Mouse (Mus musculus) macrophage (primary cell): ENCODE measurements around the gene Nxt2. TPM values are rescaled to one million over a fixed set of nuclear protein-coding genes. Genes with fewer than 3 reads are reported as not detected.

Source experiments
- H3K27ac ChIP-seq: fragments of 350-480 bp; formaldehyde crosslinking; 2 replicates; pipeline ENCODE4 v1.9.0; 2021
- H3K36me3 ChIP-seq: fragments of 350-480 bp; formaldehyde crosslinking; 2 replicates; pipeline ENCODE4 v1.9.0; 2021; ENCODE audit errors: inconsistent target
- H3K4me3 ChIP-seq: fragments of 350-480 bp; formaldehyde crosslinking; 2 replicates; pipeline ENCODE4 v1.9.0; 2021; ENCODE audit errors: inconsistent target
- H3K79me2 ChIP-seq: fragments of 350-480 bp; formaldehyde crosslinking; 2 replicates; pipeline ENCODE4 v1.9.0; 2021; ENCODE audit errors: inconsistent target
- whole genome bisulfite sequencing: methylation state at CpG from one replicate; pipeline ENCODE4 v1.1.7; 2026; ENCODE audit warnings: inconsistent platforms; ENCODE audit not compliant: missing documents; 5-methylcytosine and 5-hydroxymethylcytosine counted together
- polyA plus RNA-seq: library from polyadenylated mRNA; stranded (reverse); fragments of 250-400 nt; gene quantifications from 3 replicates; pipeline ENCODE4 v1.2.4, GENCODE M21; 2018; ENCODE audit warnings: inconsistent platforms

The Nxt2 gene
- polyA plus RNA-seq, 1 experiment from 2014 or later: 17.6 TPM

DNA sequence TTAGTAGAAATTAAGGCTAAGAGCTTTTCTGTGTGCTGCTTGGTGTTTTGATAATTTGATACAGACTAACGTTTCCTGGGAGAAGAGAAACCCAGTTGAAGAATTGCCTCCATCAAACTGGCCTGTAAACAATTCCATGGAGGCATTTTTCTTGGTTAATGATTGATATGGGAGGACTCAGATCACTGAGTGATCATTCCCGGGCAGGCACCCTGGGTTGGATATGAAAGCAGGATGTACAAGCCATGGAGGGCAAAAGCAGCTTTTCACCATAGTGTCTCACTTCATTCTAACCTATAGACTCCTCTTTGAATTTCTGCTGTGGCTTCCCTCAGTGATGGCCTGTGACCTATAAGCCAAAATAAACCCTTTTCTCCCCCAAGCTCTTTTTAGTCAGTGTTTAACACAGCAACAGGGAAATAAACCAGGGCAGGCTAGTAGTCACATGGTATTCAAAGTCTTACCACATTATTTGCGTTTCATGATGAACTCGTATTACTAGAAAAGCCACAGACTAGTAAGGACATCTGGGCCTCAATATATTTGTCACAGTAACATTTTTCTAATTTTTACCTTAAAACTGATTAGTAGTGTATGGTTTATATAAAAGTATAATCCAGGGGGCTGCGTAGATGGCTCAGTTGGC, 19.2 kb downstream of the Nxt2 start:
- H3K36me3 ChIP-seq: no peaks in the 10 kb centered on the region
- WGBS: 78% methylated on average over 5 of the region's 5 CpGs
- no peaks in the 10 kb centered on the region for H3K79me2 ChIP-seq
- no peak overlapping the region for H3K4me3 ChIP-seq
- no peak overlapping the region for H3K27ac ChIP-seq

DNA sequence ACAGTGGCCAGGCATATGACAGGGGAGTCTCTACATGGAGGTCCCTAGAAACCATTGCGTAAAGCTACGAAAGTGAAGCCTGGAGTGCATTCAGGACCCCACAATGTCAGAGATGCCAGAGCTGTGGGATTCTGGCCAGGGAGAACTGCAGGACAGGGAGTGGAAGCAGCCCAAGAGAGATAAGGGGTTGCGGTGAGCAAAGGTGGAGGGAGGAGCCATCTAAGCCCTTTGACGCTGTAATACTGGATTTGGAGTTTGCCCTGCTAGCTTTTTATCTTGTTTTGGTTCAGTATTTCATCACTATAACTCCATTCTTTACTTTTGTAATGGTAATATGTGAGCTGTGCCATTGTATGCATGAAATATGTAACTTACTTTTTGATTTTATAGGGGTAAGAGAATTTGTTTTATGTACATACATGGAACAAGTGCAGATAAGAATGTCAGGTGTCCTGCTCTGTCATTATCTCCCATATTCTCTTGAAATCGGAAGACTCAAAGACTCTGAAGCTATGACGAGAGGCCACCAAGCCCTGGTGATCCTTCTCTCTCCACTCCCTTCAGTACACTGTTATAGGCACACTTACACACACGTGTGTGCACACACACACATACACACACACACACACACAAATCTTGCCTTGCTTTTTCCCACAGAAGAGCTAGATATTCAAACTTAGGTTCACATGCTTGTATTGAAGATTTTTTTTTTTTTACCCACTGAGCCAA, 23.6 kb downstream of the Nxt2 start:
- no peak overlapping the region for H3K4me3 ChIP-seq

DNA sequence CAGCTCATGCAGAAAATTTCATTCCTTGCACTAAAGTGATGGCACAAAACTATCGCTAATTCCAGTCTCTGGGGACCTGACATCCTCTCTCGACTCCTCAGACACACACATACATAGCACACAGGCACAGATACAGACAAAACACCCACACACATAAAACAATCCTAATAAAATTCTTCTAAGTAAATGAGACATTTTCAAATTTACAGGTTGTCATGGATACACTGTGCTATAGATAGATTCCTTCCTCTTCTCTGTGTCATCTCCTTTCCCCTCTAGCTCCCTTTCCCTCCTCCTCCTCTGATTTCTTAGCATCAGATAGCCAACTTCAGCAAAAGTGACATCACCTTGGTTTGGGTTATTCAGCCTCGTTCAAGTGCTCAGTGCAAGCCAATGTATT, 49.5 kb downstream of the Nxt2 start:
- Histone ChIP-seq H3K79me2 (no peaks in the 10 kb centered on the region), H3K4me3 (no peak overlapping the region), H3K36me3 (no peaks in the 10 kb centered on the region), H3K27ac (no peak overlapping the region)
- 87% methylated on average over 3 of the region's 3 CpGs for WGBS

More for the DNA sequence above, 23.6 kb downstream of the Nxt2 start:
- Histone ChIP-seq H3K27ac (no peak overlapping the region), H3K36me3 (no peaks in the 10 kb centered on the region), H3K79me2 (no peaks in the 10 kb centered on the region)
- WGBS: 92% methylated on average over 7 of the region's 7 CpGs

DNA sequence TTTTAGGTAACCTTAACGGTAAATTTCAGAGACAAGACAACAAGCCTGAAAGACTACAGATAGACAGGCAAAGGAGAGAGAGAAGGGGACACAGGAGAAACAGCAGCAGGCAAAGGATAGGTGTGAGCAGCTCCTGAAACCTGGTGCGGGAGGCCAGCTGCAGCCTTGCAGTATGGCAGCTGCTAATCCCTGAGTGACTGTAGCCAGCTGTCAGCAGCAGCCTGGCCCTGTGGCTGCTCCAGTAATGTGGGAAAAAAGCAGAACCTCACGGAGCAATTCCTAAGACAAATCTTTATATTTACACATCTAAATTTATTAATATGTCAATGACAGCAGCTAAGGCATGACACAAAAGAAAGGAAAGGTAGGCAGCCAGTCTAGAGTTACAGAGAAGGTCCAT, 50.0 kb downstream of the Nxt2 start:
- no peaks in the 10 kb centered on the region for H3K36me3 ChIP-seq
- no peak overlapping the region for H3K27ac ChIP-seq
- 74% methylated on average over 3 of the region's 3 CpGs for WGBS
- H3K79me2 ChIP-seq: no peaks in the 10 kb centered on the region
- no peak overlapping the region for H3K4me3 ChIP-seq

DNA sequence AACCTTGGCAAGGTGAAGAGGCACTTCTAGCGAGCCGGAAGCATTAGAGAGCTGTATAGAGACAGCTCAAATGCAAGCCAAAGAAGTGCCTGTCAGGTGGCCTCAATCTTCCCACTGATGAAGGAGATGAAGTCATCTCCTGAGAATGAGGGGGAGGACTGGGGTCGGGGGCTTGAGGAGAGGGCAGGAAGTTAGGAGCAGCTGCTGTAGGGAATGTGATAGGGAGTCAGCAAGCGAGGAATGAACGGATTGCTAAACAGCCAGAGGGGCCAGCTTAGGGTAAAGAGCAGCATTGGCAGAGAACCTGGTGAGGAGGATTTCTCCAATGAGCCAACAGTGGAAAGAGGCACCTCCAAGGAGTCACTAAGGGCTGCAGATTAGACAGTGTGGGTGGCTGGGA, 59.3 kb downstream of the Nxt2 start:
- H3K27ac ChIP-seq: no peak overlapping the region
- WGBS: 59% methylated on average over 5 of the region's 5 CpGs
- no peak overlapping the region for H3K4me3 ChIP-seq
- H3K36me3 ChIP-seq: no peaks in the 10 kb centered on the region
- no peaks in the 10 kb centered on the region for H3K79me2 ChIP-seq

Other genes starting within 250 kb of the Nxt2 start
- gene Gucy2f, start 29.8 kb upstream of the Nxt2 start, polyA plus RNA-seq: not detected in 3 replicates
- gene Kcne1l, start 79.5 kb downstream of the Nxt2 start, polyA plus RNA-seq: not detected in 3 replicates
- 30.4 to 40.0 TPM (median 32.2 TPM) in 3 replicates for gene Acsl4, start 163.8 kb downstream of the Nxt2 start, polyA plus RNA-seq